Mouse (Mus musculus) ES-E14 (cell line): ENCODE results near the gene Tspan32.

Experiments
- CHD2 ChIP-seq: IDR thresholded peaks from 2 replicates; pipeline ENCODE4 v1.6.1; 2014; ENCODE audit warnings: mild to moderate bottlenecking, low read depth, low read length, inconsistent platforms
- HCFC1 ChIP-seq: IDR thresholded peaks from 2 replicates; pipeline ENCODE4 v1.6.1; 2012; ENCODE audit warnings: low read length, inconsistent platforms, borderline replicate concordance; ENCODE audit not compliant: insufficient read depth
- MAFK ChIP-seq: IDR thresholded peaks from 2 replicates; pipeline ENCODE4 v1.6.1; 2014; ENCODE audit warnings: mild to moderate bottlenecking, low read depth, low read length, inconsistent platforms; ENCODE audit not compliant: insufficient read depth
- ZNF384 ChIP-seq: IDR thresholded peaks from 2 replicates; pipeline ENCODE4 v1.6.1; 2012; ENCODE audit warnings: low read depth, low read length, inconsistent platforms

- TF ChIP-seq CHD2, result no peak
- TF ChIP-seq HCFC1, result no peak
- no peak for TF ChIP-seq MAFK
- no peak for TF ChIP-seq ZNF384
Measured at GRCm38 (mm10) chr7:143067897-143068296, 63.1 kb downstream of the Tspan32 start.
